Mouse (Mus musculus): ENCODE results near the gene Siah2.

Siah2 gene

GRCm38 (mm10) chr3:58672481-58673183, 19.6 kb downstream of the Siah2 start:
- no peaks in the 10 kb centered on the region for H3K9me3 ChIP-seq (ENCODE audit: low read length)
- TF ChIP-seq NANOG (IDR thresholded peaks at IDR 0.05; ENCODE audit: borderline replicate concordance, low read length) (no peak), CTCF (conservative IDR thresholded peaks at IDR 0.05; ENCODE audit: low read length) (no peak), POU5F1 (IDR thresholded peaks at IDR 0.05; ENCODE audit: borderline replicate concordance, low read length) (no peak)
- no peak overlapping the region for H3K4me3 ChIP-seq (replicated peaks; ENCODE audit: low read length)
- H3K36me3 ChIP-seq (ENCODE audit: insufficient read depth, low read length) = peaks cover 12% of the 10 kb centered on the region; the same call in 1 of the 2 replicates
- H3K4me1 ChIP-seq (replicated peaks; ENCODE audit: low read depth, low read length) = peaks cover 25% of the 10 kb centered on the region
- H3K27me3 ChIP-seq (ENCODE audit: insufficient read depth, low read length) = no peaks in the 10 kb centered on the region

GRCm38 (mm10) chr3:58671616-58672250, 20.5 kb downstream of the Siah2 start:
- TF ChIP-seq CTCF (conservative IDR thresholded peaks at IDR 0.05; ENCODE audit: low read length) (no peak), NANOG (IDR thresholded peaks at IDR 0.05; ENCODE audit: borderline replicate concordance, low read length) (no peak; the same call in 1 of the 2 replicates), POU5F1 (IDR thresholded peaks at IDR 0.05; ENCODE audit: borderline replicate concordance, low read length) (no peak)
- Histone ChIP-seq H3K27me3 (ENCODE audit: insufficient read depth, low read length) (no peaks in the 10 kb centered on the region), H3K4me1 (replicated peaks; ENCODE audit: low read depth, low read length) (peaks cover 16% of the 10 kb centered on the region), H3K36me3 (ENCODE audit: insufficient read depth, low read length) (peaks cover 12% of the 10 kb centered on the region; the same call in 1 of the 2 replicates), H3K9me3 (ENCODE audit: low read length) (no peaks in the 10 kb centered on the region), H3K4me3 (replicated peaks; ENCODE audit: low read length) (no peak overlapping the region)

- H3K4me3 ChIP-seq (replicated peaks; ENCODE audit: low read length) = no peak overlapping the region
- peaks cover 18% of the 10 kb centered on the region for H3K9me3 ChIP-seq (ENCODE audit: low read length)
- H3K36me3 ChIP-seq (ENCODE audit: insufficient read depth, low read length) = no peaks in the 10 kb centered on the region
- H3K27me3 ChIP-seq (ENCODE audit: insufficient read depth, low read length) = no peaks in the 10 kb centered on the region
- TF ChIP-seq POU5F1 (IDR thresholded peaks at IDR 0.05; ENCODE audit: borderline replicate concordance, low read length) = no peak
- no peak for TF ChIP-seq CTCF (conservative IDR thresholded peaks at IDR 0.05; ENCODE audit: low read length)
- no peak for TF ChIP-seq NANOG (IDR thresholded peaks at IDR 0.05; ENCODE audit: borderline replicate concordance, low read length)
- H3K4me1 ChIP-seq (replicated peaks; ENCODE audit: low read depth, low read length) = no peaks in the 10 kb centered on the region
Observed at GRCm38 (mm10) chr3:58663970-58664369, 28.2 kb downstream of the Siah2 start.

GRCm38 (mm10) chr3:58660636-58661035, 31.6 kb downstream of the Siah2 start:
- 0 out of 2 replicates have a peak, but pooled peaks cover 2% of the 10 kb centered on the region for H3K4me1 ChIP-seq (replicated peaks; ENCODE audit: low read depth, low read length)
- H3K9me3 ChIP-seq (ENCODE audit: low read length) = peaks cover 19% of the 10 kb centered on the region
- H3K27me3 ChIP-seq (ENCODE audit: insufficient read depth, low read length) = no peaks in the 10 kb centered on the region
- no peaks in the 10 kb centered on the region for H3K36me3 ChIP-seq (ENCODE audit: insufficient read depth, low read length)
- H3K4me3 ChIP-seq (replicated peaks; ENCODE audit: low read length) = no peak overlapping the region
- TF ChIP-seq CTCF (conservative IDR thresholded peaks at IDR 0.05; ENCODE audit: low read length) (no peak), NANOG (IDR thresholded peaks at IDR 0.05; ENCODE audit: borderline replicate concordance, low read length) (no peak), POU5F1 (IDR thresholded peaks at IDR 0.05; ENCODE audit: borderline replicate concordance, low read length) (no peak)

- TF ChIP-seq POU5F1 (IDR thresholded peaks at IDR 0.05; ENCODE audit: borderline replicate concordance, low read length) = no peak
- TF ChIP-seq CTCF (conservative IDR thresholded peaks at IDR 0.05; ENCODE audit: low read length) = peak; percentile 44; the same call in 1 of the 2 replicates
- Histone ChIP-seq H3K27me3 (ENCODE audit: insufficient read depth, low read length) (no peaks in the 10 kb centered on the region), H3K4me3 (replicated peaks; ENCODE audit: low read length) (no peak overlapping the region), H3K9me3 (ENCODE audit: low read length) (peaks cover 17% of the 10 kb centered on the region), H3K4me1 (replicated peaks; ENCODE audit: low read depth, low read length) (0 out of 2 replicates have a peak, but pooled peaks cover 4% of the 10 kb centered on the region), H3K36me3 (ENCODE audit: insufficient read depth, low read length) (no peaks in the 10 kb centered on the region)
Observed at GRCm38 (mm10) chr3:58657356-58657755, 34.8 kb downstream of the Siah2 start.

- Histone ChIP-seq H3K36me3 (ENCODE audit: insufficient read depth, low read length) (no peaks in the 10 kb centered on the region), H3K4me1 (replicated peaks; ENCODE audit: low read depth, low read length) (0 out of 2 replicates have a peak, but pooled peaks cover 4% of the 10 kb centered on the region), H3K27me3 (ENCODE audit: insufficient read depth, low read length) (no peaks in the 10 kb centered on the region), H3K9me3 (ENCODE audit: low read length) (peaks cover 17% of the 10 kb centered on the region), H3K4me3 (replicated peaks; ENCODE audit: low read length) (no peak overlapping the region)
- TF ChIP-seq POU5F1 (IDR thresholded peaks at IDR 0.05; ENCODE audit: borderline replicate concordance, low read length) (no peak), NANOG (IDR thresholded peaks at IDR 0.05; ENCODE audit: borderline replicate concordance, low read length) (no peak), CTCF (conservative IDR thresholded peaks at IDR 0.05; ENCODE audit: low read length) (peak; percentile 85)
Observed at GRCm38 (mm10) chr3:58655362-58656130, 36.7 kb downstream of the Siah2 start.

- Histone ChIP-seq H3K27me3 (ENCODE audit: insufficient read depth, low read length) (no peaks in the 10 kb centered on the region), H3K4me3 (replicated peaks; ENCODE audit: low read length) (no peak overlapping the region), H3K9me3 (ENCODE audit: low read length) (peaks cover 3% of the 10 kb centered on the region; the same call in 1 of the 2 replicates), H3K4me1 (replicated peaks; ENCODE audit: low read depth, low read length) (0 out of 2 replicates have a peak, but pooled peaks cover 4% of the 10 kb centered on the region), H3K36me3 (ENCODE audit: insufficient read depth, low read length) (no peaks in the 10 kb centered on the region)
- no peak for TF ChIP-seq POU5F1 (IDR thresholded peaks at IDR 0.05; ENCODE audit: borderline replicate concordance, low read length)
- TF ChIP-seq NANOG (IDR thresholded peaks at IDR 0.05; ENCODE audit: borderline replicate concordance, low read length) = no peak
- TF ChIP-seq CTCF (conservative IDR thresholded peaks at IDR 0.05; ENCODE audit: low read length) = peak; percentile 49
Observed at GRCm38 (mm10) chr3:58653907-58654306, 38.3 kb downstream of the Siah2 start.

GRCm38 (mm10) chr3:58650328-58650727, 41.9 kb downstream of the Siah2 start:
- H3K36me3 ChIP-seq (ENCODE audit: insufficient read depth, low read length) = no peaks in the 10 kb centered on the region
- TF ChIP-seq CTCF (conservative IDR thresholded peaks at IDR 0.05; ENCODE audit: low read length) (no peak), NANOG (IDR thresholded peaks at IDR 0.05; ENCODE audit: borderline replicate concordance, low read length) (no peak), POU5F1 (IDR thresholded peaks at IDR 0.05; ENCODE audit: borderline replicate concordance, low read length) (no peak)
- H3K27me3 ChIP-seq (ENCODE audit: insufficient read depth, low read length) = no peaks in the 10 kb centered on the region
- no peak overlapping the region for H3K4me3 ChIP-seq (replicated peaks; ENCODE audit: low read length)
- no peaks in the 10 kb centered on the region for H3K9me3 ChIP-seq (ENCODE audit: low read length)
- no peaks in the 10 kb centered on the region for H3K4me1 ChIP-seq (replicated peaks; ENCODE audit: low read depth, low read length)
